Mouse (Mus musculus): Measurements from ENCODE around the gene Lrrc29.

Gene Lrrc29

DNA sequence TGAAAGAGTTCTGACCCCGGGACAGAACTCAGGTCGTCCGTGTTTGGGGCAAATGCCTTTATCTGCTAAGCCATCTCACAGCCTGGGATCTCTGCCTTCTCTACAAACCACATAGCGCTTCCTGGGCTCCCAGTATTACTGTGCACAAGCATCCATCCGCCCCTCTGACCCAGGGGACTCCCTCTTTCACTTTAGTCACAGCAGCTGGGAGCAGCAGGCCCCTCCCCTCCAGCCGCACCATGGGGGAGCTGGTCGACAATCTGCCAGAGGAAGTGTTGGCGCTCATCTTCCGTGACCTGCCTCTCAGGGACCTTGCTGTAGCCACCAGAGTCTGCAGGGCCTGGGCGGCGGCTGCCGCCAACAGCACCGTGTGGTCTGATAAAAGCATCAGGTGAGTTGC lies 59.3 kb downstream of the Lrrc29 start:
- DNase-seq (ENCODE audit: low spot score in 2 of 2) = no peak

DNA sequence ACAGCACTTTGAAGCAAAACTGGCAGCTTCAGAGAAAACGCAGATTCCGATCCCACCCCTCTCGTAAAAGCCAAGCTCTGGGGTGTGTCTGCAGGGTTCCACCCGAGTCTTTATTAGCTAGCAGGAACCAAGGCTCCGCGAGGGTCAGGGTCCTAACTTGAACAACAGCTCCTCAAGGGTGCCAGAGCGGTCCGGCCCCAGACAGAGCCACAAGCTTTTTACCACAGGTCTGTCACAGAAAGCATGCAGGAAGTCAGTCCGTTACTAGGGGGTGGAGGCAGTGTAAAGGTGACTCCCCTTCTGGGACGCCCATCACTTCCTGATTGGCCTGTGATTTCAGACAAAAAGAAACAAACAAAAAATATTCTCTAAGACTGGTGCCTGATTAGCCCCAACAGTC lies 61.0 kb downstream of the Lrrc29 start:
- DNase-seq (ENCODE audit: low spot score in 2 of 2) = no peak

DNA sequence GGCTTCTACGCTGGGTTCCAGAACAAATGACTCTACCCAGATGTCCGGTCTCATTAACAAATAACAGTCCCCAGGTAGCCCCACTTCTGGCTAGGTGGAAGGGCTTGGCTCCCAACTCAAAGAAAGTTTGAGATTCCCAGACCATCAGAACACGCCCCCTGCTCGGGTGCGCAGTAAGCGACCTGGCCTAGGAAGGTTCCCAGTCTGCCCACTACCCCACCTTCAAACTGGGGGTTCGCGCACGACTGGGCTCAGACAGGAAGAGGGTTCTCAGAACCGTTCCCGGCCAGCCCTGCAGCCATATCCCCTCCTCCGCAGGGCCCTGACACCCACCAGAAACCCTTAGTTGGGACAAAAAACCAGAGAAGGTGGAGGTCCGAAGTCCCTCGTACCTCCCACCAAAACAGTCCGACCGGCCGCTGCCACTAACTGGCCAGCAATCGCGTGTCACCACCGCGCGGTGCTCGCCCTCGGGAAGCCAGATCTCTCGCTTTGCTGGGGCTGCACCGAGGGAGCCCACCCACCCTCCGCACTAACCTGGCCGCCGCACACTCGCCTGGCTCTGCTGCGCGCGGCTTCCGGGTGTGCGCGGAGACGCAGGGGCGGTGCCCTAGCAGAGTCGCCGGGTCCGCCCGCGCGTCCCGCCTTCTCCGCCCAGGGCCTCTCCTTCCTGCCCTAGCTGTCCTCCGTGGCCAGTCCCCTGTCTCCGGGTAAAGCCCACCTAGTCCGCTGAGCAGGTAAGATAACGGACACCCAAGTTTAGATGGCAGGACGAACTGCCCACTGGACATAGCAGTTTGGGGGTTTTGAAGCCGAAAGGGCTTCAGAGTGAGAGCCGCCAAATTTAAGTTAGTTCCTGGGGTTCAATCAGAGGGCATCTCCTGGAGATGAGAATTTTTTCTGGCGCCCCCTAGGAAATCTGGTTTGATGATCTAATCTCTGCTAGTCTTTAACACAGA lies 61.8 kb downstream of the Lrrc29 start, which contains the start of the genes Tradd and Fbxl8:
Gene Tradd (minus strand): TSS at position 586 of the 959 bp plus-strand sequence.
Gene Fbxl8 (plus strand): TSS at position 625 of the 959 bp plus-strand sequence.
- DNase-seq (ENCODE audit: low spot score in 2 of 2) = peak in 1 of 2 experiments; percentile 43

- no peak for DNase-seq (ENCODE audit: low spot score in 2 of 2)
Measured at GRCm38 (mm10) chr8:105263244-105263912, 62.7 kb downstream of the Lrrc29 start.

Measured in frontal cortex, postnatal 10 days (tissue).